Mouse (Mus musculus) C2C12 (cell line): ENCODE results near the gene Selplg. TPM values are rescaled to one million over a fixed set of nuclear protein-coding genes. Genes with fewer than 3 reads are reported as not detected.
A peak's percentile ranks its signal among the peaks of the same experiment; 100 is the strongest.

Source experiments
- H3K27me3 ChIP-seq: one replicate; pipeline ENCODE4 v1.6.1; 2011; ENCODE audit not compliant: control insufficient read depth, insufficient read depth, insufficient read length
- H3K36me3 ChIP-seq: one replicate; pipeline ENCODE4 v1.6.1; 2011; ENCODE audit not compliant: control insufficient read depth, insufficient read depth
- H3K4me3 ChIP-seq: one replicate; pipeline ENCODE4 v1.5.1; 2011; ENCODE audit warnings: mild to moderate bottlenecking, control low read depth; ENCODE audit not compliant: poor library complexity, insufficient read depth, severe bottlenecking
- H3K79me2 ChIP-seq: one replicate; pipeline ENCODE4 v1.6.1; 2011; ENCODE audit not compliant: control insufficient read depth, insufficient read depth
- H3K79me3 ChIP-seq: one replicate; pipeline ENCODE4 v1.6.1; 2011; ENCODE audit warnings: low read depth, control low read depth
- H3ac ChIP-seq: one replicate; pipeline ENCODE3; 2011; ENCODE audit warnings: low read depth; ENCODE audit not compliant: control insufficient read depth, insufficient read length
- CEBPB ChIP-seq: IDR thresholded peaks from one replicate; pipeline ENCODE4 v1.6.1; 2011; ENCODE audit warnings: low read depth, mild to moderate bottlenecking, control low read depth, moderate library complexity
- CTCF ChIP-seq: IDR thresholded peaks from one replicate; pipeline ENCODE4 v1.5.1; 2011; ENCODE audit not compliant: control insufficient read depth, insufficient read depth, insufficient read length
- FOSL1 ChIP-seq: IDR thresholded peaks from one replicate; pipeline ENCODE4 v1.8.0; 2011; ENCODE audit warnings: mild to moderate bottlenecking, low read length; ENCODE audit not compliant: poor library complexity, insufficient read depth, severe bottlenecking
- MAX ChIP-seq: IDR thresholded peaks from one replicate; pipeline ENCODE4 v1.6.1; 2011; ENCODE audit warnings: mild to moderate bottlenecking, control low read depth
- MYOD1 ChIP-seq: IDR thresholded peaks from one replicate; pipeline ENCODE4 v1.6.1; 2011; ENCODE audit warnings: low read depth; ENCODE audit not compliant: control insufficient read depth, insufficient read length
- MYOG ChIP-seq: IDR thresholded peaks from one replicate; pipeline ENCODE4 v1.6.1; 2011; ENCODE audit not compliant: control insufficient read depth, insufficient read length; ENCODE audit errors: extremely low read depth
- USF1 ChIP-seq: IDR thresholded peaks from one replicate; pipeline ENCODE4 v1.6.1; 2011; ENCODE audit warnings: low read depth, mild to moderate bottlenecking, control low read depth, moderate library complexity
- polyA plus RNA-seq: library from polyadenylated mRNA; unstranded; fragments of >200 nt; fragmentation: generic; extraction: Trizol; gene quantifications from one replicate; pipeline ENCODE4 v1.2.1, GENCODE M21; 2012; ENCODE audit warnings: missing spikeins

Gene Selplg
- polyA plus RNA-seq, 1 experiment = 0.06 TPM

DNA sequence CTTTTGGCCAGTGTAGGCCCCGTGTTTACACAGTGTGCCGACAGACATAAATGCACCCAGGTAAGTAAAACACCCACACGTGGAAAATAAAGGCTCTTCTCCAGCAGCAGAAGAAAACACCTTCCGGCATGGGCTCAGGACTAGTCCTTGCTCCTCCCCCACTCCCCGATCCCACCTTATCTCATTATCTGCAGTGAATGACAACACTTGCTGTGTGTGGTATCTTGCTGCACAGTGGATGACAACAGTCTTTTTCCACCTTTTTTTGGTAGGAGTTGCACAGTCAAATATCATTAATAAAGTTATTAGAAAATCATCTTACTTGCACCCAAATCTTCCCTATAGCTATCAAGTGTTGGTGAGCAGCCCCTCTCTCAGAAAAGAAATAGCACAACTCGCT, 32.5 kb upstream of the Selplg start:
- H3K27me3 ChIP-seq = no peaks in the 10 kb centered on the region
- H3K79me2 ChIP-seq = peaks cover 100% of the 10 kb centered on the region
- no peak overlapping the region for H3ac ChIP-seq
- no peak for TF ChIP-seq CEBPB
- TF ChIP-seq MAX = no peak
- no peak for TF ChIP-seq CTCF
- TF ChIP-seq FOSL1 = no peak
- no peak for TF ChIP-seq USF1
- no peak for TF ChIP-seq MYOD1
- TF ChIP-seq MYOG = no peak
- peaks cover 53% of the 10 kb centered on the region for H3K36me3 ChIP-seq
- peaks cover 57% of the 10 kb centered on the region for H3K79me3 ChIP-seq
- H3K4me3 ChIP-seq = no peak overlapping the region

DNA sequence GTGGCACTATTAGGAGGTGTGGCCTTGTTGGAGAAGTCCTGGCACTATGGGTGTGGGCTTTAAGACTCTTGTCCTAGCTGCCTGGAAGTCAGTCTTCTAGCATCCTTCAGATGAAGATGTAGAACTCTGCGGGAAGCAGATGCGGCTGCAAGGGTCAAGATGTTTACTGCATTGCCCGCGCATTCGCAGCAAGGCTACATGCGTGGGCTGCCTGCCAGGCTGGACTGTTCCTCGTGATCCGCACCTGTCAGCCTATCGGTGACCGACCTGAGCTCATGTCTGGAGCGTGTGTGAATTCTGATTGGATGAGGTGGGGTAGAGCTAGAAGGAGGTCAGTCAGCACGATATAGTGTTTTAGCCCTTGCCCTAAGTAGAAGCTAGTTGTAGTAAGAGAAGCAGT, 31.6 kb upstream of the Selplg start:
- no peak overlapping the region for H3K4me3 ChIP-seq
- TF ChIP-seq USF1 = no peak
- no peak for TF ChIP-seq FOSL1
- TF ChIP-seq MYOG = no peak
- no peak for TF ChIP-seq CTCF
- no peak for TF ChIP-seq CEBPB
- no peak for TF ChIP-seq MYOD1
- TF ChIP-seq MAX = no peak
- peaks cover 52% of the 10 kb centered on the region for H3K79me3 ChIP-seq
- H3K27me3 ChIP-seq = no peaks in the 10 kb centered on the region
- H3K79me2 ChIP-seq = peaks cover 100% of the 10 kb centered on the region
- H3K36me3 ChIP-seq = peaks cover 53% of the 10 kb centered on the region
- no peak overlapping the region for H3ac ChIP-seq

DNA sequence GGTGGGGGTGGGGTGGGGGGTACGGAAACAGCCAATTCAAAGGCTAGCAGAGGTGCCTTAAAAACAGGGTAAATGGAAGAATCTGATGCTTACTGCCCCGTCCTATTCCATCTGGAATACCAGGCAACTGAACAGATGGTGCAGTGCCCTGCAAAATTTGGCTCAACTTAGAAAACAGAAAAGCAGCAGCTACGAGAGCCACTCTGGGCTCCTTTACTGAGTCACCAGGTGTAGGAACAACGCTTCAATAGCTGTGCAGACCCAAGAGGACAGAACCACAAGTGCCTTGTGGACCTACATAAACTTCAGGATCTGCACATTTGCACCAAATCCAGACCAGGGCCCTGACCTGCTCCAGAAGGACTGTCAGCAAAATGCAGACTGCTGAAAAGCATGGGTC, 30.0 kb upstream of the Selplg start:
- TF ChIP-seq USF1 = no peak
- no peak for TF ChIP-seq CEBPB
- TF ChIP-seq CTCF = no peak
- no peak for TF ChIP-seq FOSL1
- TF ChIP-seq MAX = no peak
- no peak for TF ChIP-seq MYOG
- TF ChIP-seq MYOD1 = no peak
- Histone ChIP-seq H3ac (no peak overlapping the region), H3K36me3 (peaks cover 53% of the 10 kb centered on the region)

DNA sequence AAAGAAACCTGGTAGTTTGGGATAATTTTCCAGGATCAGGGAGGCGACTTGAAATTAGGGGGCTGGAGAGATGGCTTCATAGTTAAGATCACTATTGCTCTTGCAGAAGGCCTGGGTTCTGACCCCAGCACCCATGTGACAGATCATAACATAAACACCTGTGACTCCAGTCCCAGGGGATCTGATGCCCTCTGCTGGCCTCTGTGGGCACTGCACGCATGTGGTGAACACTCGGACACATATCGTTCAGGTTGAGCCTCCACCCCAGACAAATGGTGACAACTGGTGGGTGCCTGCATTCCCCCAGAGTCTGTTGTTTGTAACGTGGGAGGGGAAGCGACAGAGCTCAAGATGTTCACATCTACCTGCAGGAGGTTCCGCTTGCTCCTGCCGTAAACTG, 28.9 kb upstream of the Selplg start:
- Histone ChIP-seq H3K36me3 (peaks cover 55% of the 10 kb centered on the region), H3K79me3 (peaks cover 33% of the 10 kb centered on the region), H3ac (no peak overlapping the region), H3K79me2 (peaks cover 100% of the 10 kb centered on the region), H3K27me3 (no peaks in the 10 kb centered on the region), H3K4me3 (no peak overlapping the region)
- TF ChIP-seq CEBPB (no peak), MAX (no peak), USF1 (no peak), FOSL1 (no peak), CTCF (no peak), MYOD1 (no peak), MYOG (no peak)

More for the DNA sequence above, 30.0 kb upstream of the Selplg start:
- Histone ChIP-seq H3K79me2 (peaks cover 100% of the 10 kb centered on the region), H3K79me3 (peaks cover 41% of the 10 kb centered on the region), H3K27me3 (no peaks in the 10 kb centered on the region), H3K4me3 (no peak overlapping the region)

DNA sequence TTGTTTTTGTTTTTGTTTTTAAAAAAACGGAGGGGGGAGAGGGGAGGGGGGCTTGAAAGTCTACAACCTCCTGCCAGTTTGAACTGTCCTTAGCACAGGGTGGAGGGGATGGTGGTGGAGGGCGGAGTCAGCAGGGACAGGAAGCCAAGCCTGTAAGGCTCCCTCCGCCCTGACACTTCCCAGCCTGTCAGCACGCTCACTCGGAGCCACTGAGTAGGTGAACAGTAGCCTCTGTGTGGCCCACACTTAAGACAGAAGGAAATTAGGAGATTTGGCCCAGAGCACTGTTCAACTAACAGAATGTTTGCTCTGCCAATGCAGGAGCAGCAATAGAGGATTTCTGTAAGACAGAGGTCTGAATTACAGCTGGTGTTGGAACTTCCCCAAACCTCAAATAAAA, 26.5 kb upstream of the Selplg start:
- Histone ChIP-seq H3K79me3 (peaks cover 30% of the 10 kb centered on the region), H3K27me3 (no peaks in the 10 kb centered on the region), H3ac (no peak overlapping the region), H3K79me2 (peaks cover 100% of the 10 kb centered on the region), H3K36me3 (peaks cover 41% of the 10 kb centered on the region), H3K4me3 (no peak overlapping the region)
- TF ChIP-seq CEBPB = no peak
- TF ChIP-seq MAX = no peak
- TF ChIP-seq MYOD1 = no peak
- no peak for TF ChIP-seq USF1
- TF ChIP-seq CTCF = no peak
- no peak for TF ChIP-seq FOSL1
- TF ChIP-seq MYOG = no peak

DNA sequence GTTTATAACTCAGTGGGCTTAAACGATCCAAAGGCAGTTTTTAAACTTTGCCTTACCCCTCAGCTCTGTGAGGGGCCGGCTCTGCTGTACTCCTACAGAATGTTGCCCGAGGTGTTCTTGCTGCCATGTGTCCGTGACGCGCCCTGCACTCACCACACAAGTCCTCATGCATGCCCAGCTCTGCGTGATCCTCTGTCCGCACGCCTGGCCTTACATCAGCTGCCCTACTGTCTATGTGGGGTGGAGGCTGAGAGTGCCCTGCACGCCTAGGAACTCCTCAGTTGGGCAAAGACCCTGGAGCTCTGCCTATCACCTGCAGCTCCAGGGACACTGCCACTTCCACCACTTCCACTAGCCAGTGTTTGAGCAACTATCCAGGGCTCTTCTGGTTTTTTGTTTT, 26.1 kb upstream of the Selplg start:
- H3K27me3 ChIP-seq = no peaks in the 10 kb centered on the region

More for the DNA sequence above, 26.1 kb upstream of the Selplg start:
- Histone ChIP-seq H3K79me3 (peaks cover 30% of the 10 kb centered on the region), H3K36me3 (peaks cover 40% of the 10 kb centered on the region), H3K79me2 (peaks cover 100% of the 10 kb centered on the region), H3K4me3 (no peak overlapping the region), H3ac (peak overlapping the region; percentile 22)
- TF ChIP-seq FOSL1 = no peak
- TF ChIP-seq CEBPB = no peak
- no peak for TF ChIP-seq CTCF
- no peak for TF ChIP-seq MAX
